Mouse (Mus musculus): ENCODE measurements around the gene Gm3045.

DNA sequence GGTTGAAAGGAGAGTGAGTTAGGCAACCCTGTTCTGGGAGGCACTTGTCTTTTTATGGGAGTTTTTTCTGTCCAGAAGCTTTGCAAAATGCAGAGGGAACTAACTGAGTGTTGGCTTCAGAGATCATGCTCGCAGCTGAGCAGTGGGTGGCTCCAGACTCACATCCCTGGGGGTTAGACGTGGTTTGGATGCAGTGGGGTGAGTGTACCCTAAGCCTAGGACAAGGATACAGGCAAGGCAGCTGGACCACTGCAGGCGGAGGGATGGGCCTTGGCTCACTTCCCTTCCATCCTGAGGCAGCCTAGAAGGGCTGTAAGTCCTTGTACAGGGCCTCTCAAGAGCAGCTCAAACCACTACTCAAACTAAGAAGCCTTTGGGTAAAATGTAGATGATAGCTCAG lies 43.0 kb upstream of the Gm3045 start:
- TF ChIP-seq POLR2A (IDR thresholded peaks at IDR 0.05; ENCODE audit: low read depth, low read length) = no peak
- TF ChIP-seq CTCF (IDR thresholded peaks at IDR 0.05; ENCODE audit: borderline replicate concordance, insufficient read depth, low read length) = no peak
